Mouse (Mus musculus): ENCODE measurements around the gene Islr2. TPM values are rescaled to one million over a fixed set of nuclear protein-coding genes. Genes with fewer than 3 reads are reported as not detected.
A peak's percentile ranks its signal among the peaks of the same experiment; 100 is the strongest.

Islr2 gene
- polyA plus RNA-seq, 1 experiment: 5.2 TPM

- Histone ChIP-seq H3K36me3 (ENCODE audit: control insufficient read depth, insufficient read depth, low read length) (no peaks in the 10 kb centered on the region), H3K4me1 (ENCODE audit: control insufficient read depth, insufficient read depth, low read length) (peaks cover 5% of the 10 kb centered on the region; the same call in 1 of the 2 replicates), H3K27ac (ENCODE audit: control insufficient read depth, insufficient read depth, low read depth, low read length) (no peak overlapping the region), H3K27me3 (ENCODE audit: control insufficient read depth, insufficient read depth, low read length) (no peaks in the 10 kb centered on the region), H3K4me3 (ENCODE audit: control insufficient read depth, low read depth, low read length) (peak overlapping the region; percentile 21)
- TF ChIP-seq CTCF (IDR thresholded peaks at IDR 0.05; ENCODE audit: control insufficient read depth, insufficient read depth, insufficient replicate concordance, low read depth, low read length) (no peak), POLR2A (IDR thresholded peaks at IDR 0.05; ENCODE audit: control insufficient read depth, low read depth, low read length) (no peak)
Measured at GRCm38 (mm10) chr9:58234502-58235015, 30.4 kb upstream of the Islr2 start.

- no peaks in the 10 kb centered on the region for H3K27me3 ChIP-seq (ENCODE audit: control insufficient read depth, insufficient read depth, low read length)
- TF ChIP-seq POLR2A (IDR thresholded peaks at IDR 0.05; ENCODE audit: control insufficient read depth, low read depth, low read length) (no peak), CTCF (IDR thresholded peaks at IDR 0.05; ENCODE audit: control insufficient read depth, insufficient read depth, insufficient replicate concordance, low read depth, low read length) (no peak)
- no peak overlapping the region for H3K4me3 ChIP-seq (ENCODE audit: control insufficient read depth, low read depth, low read length)
- H3K4me1 ChIP-seq (ENCODE audit: control insufficient read depth, insufficient read depth, low read length): peaks cover 5% of the 10 kb centered on the region; the same call in 1 of the 2 replicates
- no peak overlapping the region for H3K27ac ChIP-seq (ENCODE audit: control insufficient read depth, insufficient read depth, low read depth, low read length)
- H3K36me3 ChIP-seq (ENCODE audit: control insufficient read depth, insufficient read depth, low read length): no peaks in the 10 kb centered on the region
Measured at GRCm38 (mm10) chr9:58232374-58232773, 28.3 kb upstream of the Islr2 start.

- Histone ChIP-seq H3K4me3 (ENCODE audit: control insufficient read depth, low read depth, low read length) (no peak overlapping the region), H3K36me3 (ENCODE audit: control insufficient read depth, insufficient read depth, low read length) (no peaks in the 10 kb centered on the region), H3K27ac (ENCODE audit: control insufficient read depth, insufficient read depth, low read depth, low read length) (no peak overlapping the region), H3K27me3 (ENCODE audit: control insufficient read depth, insufficient read depth, low read length) (no peaks in the 10 kb centered on the region), H3K4me1 (ENCODE audit: control insufficient read depth, insufficient read depth, low read length) (peaks cover 5% of the 10 kb centered on the region; the same call in 1 of the 2 replicates)
- TF ChIP-seq CTCF (IDR thresholded peaks at IDR 0.05; ENCODE audit: control insufficient read depth, insufficient read depth, insufficient replicate concordance, low read depth, low read length) (no peak), POLR2A (IDR thresholded peaks at IDR 0.05; ENCODE audit: control insufficient read depth, low read depth, low read length) (no peak)
Measured at GRCm38 (mm10) chr9:58231746-58232145, 27.6 kb upstream of the Islr2 start.

GRCm38 (mm10) chr9:58228777-58229466 is 24.8 kb upstream of the Islr2 start:
- Histone ChIP-seq H3K4me1 (ENCODE audit: control insufficient read depth, insufficient read depth, low read length) (no peaks in the 10 kb centered on the region), H3K27me3 (ENCODE audit: control insufficient read depth, insufficient read depth, low read length) (no peaks in the 10 kb centered on the region), H3K27ac (ENCODE audit: control insufficient read depth, insufficient read depth, low read depth, low read length) (no peak overlapping the region), H3K4me3 (ENCODE audit: control insufficient read depth, low read depth, low read length) (no peak overlapping the region), H3K36me3 (ENCODE audit: control insufficient read depth, insufficient read depth, low read length) (no peaks in the 10 kb centered on the region)
- no peak for TF ChIP-seq CTCF (IDR thresholded peaks at IDR 0.05; ENCODE audit: control insufficient read depth, insufficient read depth, insufficient replicate concordance, low read depth, low read length)
- TF ChIP-seq POLR2A (IDR thresholded peaks at IDR 0.05; ENCODE audit: control insufficient read depth, low read depth, low read length): no peak

GRCm38 (mm10) chr9:58225915-58226913 is 22.1 kb upstream of the Islr2 start:
- no peak overlapping the region for H3K4me3 ChIP-seq (ENCODE audit: control insufficient read depth, low read depth, low read length)
- no peaks in the 10 kb centered on the region for H3K36me3 ChIP-seq (ENCODE audit: control insufficient read depth, insufficient read depth, low read length)
- no peaks in the 10 kb centered on the region; the same call in 1 of the 2 replicates for H3K4me1 ChIP-seq (ENCODE audit: control insufficient read depth, insufficient read depth, low read length)
- H3K27ac ChIP-seq (ENCODE audit: control insufficient read depth, insufficient read depth, low read depth, low read length): no peak overlapping the region
- TF ChIP-seq CTCF (IDR thresholded peaks at IDR 0.05; ENCODE audit: control insufficient read depth, insufficient read depth, insufficient replicate concordance, low read depth, low read length) (peak; percentile 59), POLR2A (IDR thresholded peaks at IDR 0.05; ENCODE audit: control insufficient read depth, low read depth, low read length) (no peak)
- no peaks in the 10 kb centered on the region for H3K27me3 ChIP-seq (ENCODE audit: control insufficient read depth, insufficient read depth, low read length)

GRCm38 (mm10) chr9:58224356-58224755 is 20.2 kb upstream of the Islr2 start:
- no peaks in the 10 kb centered on the region for H3K36me3 ChIP-seq (ENCODE audit: control insufficient read depth, insufficient read depth, low read length)
- H3K4me3 ChIP-seq (ENCODE audit: control insufficient read depth, low read depth, low read length): no peak overlapping the region
- H3K4me1 ChIP-seq (ENCODE audit: control insufficient read depth, insufficient read depth, low read length): no peaks in the 10 kb centered on the region; the same call in 1 of the 2 replicates
- H3K27ac ChIP-seq (ENCODE audit: control insufficient read depth, insufficient read depth, low read depth, low read length): no peak overlapping the region
- TF ChIP-seq CTCF (IDR thresholded peaks at IDR 0.05; ENCODE audit: control insufficient read depth, insufficient read depth, insufficient replicate concordance, low read depth, low read length): no peak
- no peak for TF ChIP-seq POLR2A (IDR thresholded peaks at IDR 0.05; ENCODE audit: control insufficient read depth, low read depth, low read length)
- no peaks in the 10 kb centered on the region for H3K27me3 ChIP-seq (ENCODE audit: control insufficient read depth, insufficient read depth, low read length)

All from testis, adult 2 months (tissue).